ENCODE assay signal across 8 mouse cellular contexts in the genomic region with DNA sequence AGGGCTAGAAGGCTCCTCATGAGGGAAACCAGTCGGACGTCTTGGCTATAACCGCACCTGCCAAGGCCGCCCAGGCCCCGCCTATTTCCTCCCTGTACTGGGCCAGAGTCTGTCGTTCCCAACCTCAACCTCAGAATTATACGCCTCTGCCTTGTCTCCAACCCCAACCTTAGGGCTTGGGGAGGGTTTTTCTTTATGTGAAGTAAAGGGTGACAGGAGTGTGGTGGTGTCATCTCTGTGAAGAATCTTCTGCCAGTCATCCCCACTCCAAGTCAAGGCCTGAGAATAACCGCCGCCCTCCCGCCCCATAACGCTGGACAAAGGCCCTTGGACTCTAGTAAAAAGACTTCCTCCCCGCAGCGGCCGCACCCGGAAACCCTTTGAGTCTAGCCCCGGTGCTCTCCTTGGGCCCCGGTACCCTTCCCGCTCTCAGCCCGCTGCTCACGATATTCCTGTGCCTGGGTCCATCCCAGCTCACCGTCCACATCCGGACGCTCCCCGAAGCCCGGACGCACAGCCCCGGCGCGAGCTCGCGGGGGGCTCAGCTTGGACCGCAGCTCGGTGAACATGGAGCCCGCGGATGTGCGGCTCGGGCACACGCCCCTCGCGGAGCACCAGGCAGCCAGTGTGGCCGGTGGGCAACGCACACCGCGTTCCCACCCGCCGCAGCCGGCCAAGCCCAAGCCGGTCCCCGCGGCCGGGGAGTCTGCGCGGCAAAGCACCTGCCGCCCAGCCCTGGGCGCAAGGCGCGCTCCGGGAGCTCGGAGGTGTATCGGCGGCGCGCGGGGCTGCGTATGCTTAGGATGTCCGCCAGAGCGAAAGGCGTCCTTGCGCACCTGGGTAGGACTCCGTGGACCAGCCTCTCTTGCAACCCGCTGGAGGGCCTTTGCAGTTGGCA. TPM values are rescaled to one million over a fixed set of nuclear protein-coding genes. Genes with fewer than 3 reads are reported as not detected.
DNase-seq lines count a peak whose midpoint lies in the region; ATAC-seq and TF ChIP-seq lines count a peak whose summit lies in the region.

A gene (minus strand): TSS at position 759 of the 898 bp plus-strand sequence.

- peak within 1 kb of the TSS; percentile 85 for H3K27ac ChIP-seq in forebrain, embryonic 14.5 days (ENCODE audit: low read depth, low read length)

- no peaks in the 10 kb centered on the region for H3K9me3 ChIP-seq in forebrain, embryonic 14.5 days (replicated peaks; ENCODE audit: control insufficient read depth, low read length)

- no peak for DNase-seq in frontal cortex, postnatal 25 days (ENCODE audit: low spot score in 2 of 2)
- DNase-seq in brain, embryonic 14.5 days (ENCODE audit: low read depth), result peak; percentile 83
- DNase-seq in forebrain, embryonic 14.5 days (ENCODE audit: low spot score), result peak; percentile 74
- peak in 1 of 2 experiments; percentile 68 for DNase-seq in left cerebral cortex, postnatal 14 days (ENCODE audit: low spot score in 2 of 2)
- DNase-seq in right cerebral cortex, postnatal 14 days, result peak; percentile 72

- peak within 1 kb of the TSS; percentile 90 for H3K9ac ChIP-seq in forebrain, embryonic 14.5 days (ENCODE audit: low read length)

- WGBS in forebrain, embryonic 14.5 days, result 1% methylated on average over 58 of the region's 71 CpGs

- H3K36me3 ChIP-seq in forebrain, embryonic 14.5 days (ENCODE audit: control insufficient read depth, insufficient read depth, low read length), result peaks cover 13% of the 10 kb centered on the region

- peaks cover 17% of the 10 kb centered on the region for H3K4me1 ChIP-seq in forebrain, embryonic 14.5 days (ENCODE audit: control insufficient read depth, insufficient read depth, low read length)

- H3K4me2 ChIP-seq in forebrain, embryonic 14.5 days (ENCODE audit: low read length), result peak within 1 kb of the TSS; percentile 81

- peak; percentile 27; the same call in 1 of the 2 replicates for TF ChIP-seq CTCF in brain, embryonic 14.5 days (IDR thresholded peaks at IDR 0.05; ENCODE audit: borderline replicate concordance, extremely low read depth, insufficient read depth, insufficient read length)

- no peaks in the 10 kb centered on the region for H3K27me3 ChIP-seq in forebrain, embryonic 14.5 days (replicated peaks; ENCODE audit: control insufficient read depth, insufficient read depth, low read length)

- peak; percentile 38 for ATAC-seq in frontal cortex, adult (ENCODE audit: low TSS enrichment)
- peak; percentile 40 for ATAC-seq in forebrain, embryonic 14.5 days
- peak; percentile 36 for ATAC-seq in inflammation-experienced regulatory T-cells, adult 6 months
- ATAC-seq in megakaryocyte, adult 5-6 weeks (ENCODE audit: poor library complexity, severe bottlenecking), result peak; percentile 43

- intact Hi-C loops in left cerebral cortex, postnatal 14 days (cut with DNase I), result no loop called here

- TF ChIP-seq POLR2A in brain, embryonic 14.5 days (IDR thresholded peaks at IDR 0.05; ENCODE audit: borderline replicate concordance, extremely low read depth, insufficient read depth, insufficient read length, poor library complexity, severe bottlenecking), result peak; percentile 94

- peak within 1 kb of the TSS; percentile 62 for H3K4me3 ChIP-seq in forebrain, embryonic 14.5 days (ENCODE audit: low read depth, low read length)

RNA-seq across cellular contexts. Expression of the gene that starts here (rescaled TPM):
- polyA plus RNA-seq in brain, embryonic 14.5 days (2012; rRNA removed), result 161 and 163 TPM in 2 replicates
- polyA plus RNA-seq in forebrain, embryonic 14.5 days (2014; fragmentation: Nextera tagmentation; extraction: Ambion mirVana), result 140 and 145 TPM in 2 replicates
- 10 to 100 TPM in 2 of 3 experiments, 1 to 10 TPM in 1; 9.4 to 14.3 (median 10.4) TPM for polyA plus RNA-seq in inflammation-experienced regulatory T-cells, adult 6 months (2017; shearing (Covaris generic))
- 10 to 100 TPM; 20.2 to 22.0 TPM for total RNA-seq in left cerebral cortex, postnatal 14 days (2021)
- total RNA-seq in megakaryocyte, adult 5-6 weeks (2015), result 7.4 and 9.7 TPM in 2 replicates
- total RNA-seq in megakaryocyte, adult 5-6 weeks (2017), result 2.3 and 2.8 TPM in 2 replicates

Comparison
In these comparisons a context has a peak if more than half of its experiments do, and no peak if none do; other contexts are left out.
1. DNase-seq: peak in brain, embryonic 14.5 days (single experiment), forebrain, embryonic 14.5 days (single experiment) and right cerebral cortex, postnatal 14 days (single experiment); none in frontal cortex, postnatal 25 days (0 of 2).
2. Peak in every context shown above with its lines, with median percentiles within 50 percentile points of each other: ATAC-seq.